Mouse (Mus musculus): ENCODE measurements around the gene Arrdc1.
"Not testable (repeated sequence)": the region's sequence is repeated elsewhere in the genome, so short reads cannot be mapped to it uniquely, and the experiment has no call there.

The Arrdc1 gene

GRCm38 (mm10) chr2:24935057-24935796, at the start of gene Arrdc1:
TSS of gene Arrdc1 (minus strand) at chr2:24935252.
- peak; percentile 81 for ATAC-seq (ENCODE audit: low TSS enrichment)

- no peak for ATAC-seq (ENCODE audit: low TSS enrichment)
These were observed 41.9 kb upstream of the Arrdc1 start for GRCm38 (mm10) chr2:24976960-24977359.

GRCm38 (mm10) chr2:24975704-24976297, 40.7 kb upstream of the Arrdc1 start, which contains the start of gene Pnpla7:
TSS of gene Pnpla7 (plus strand) at chr2:24976033.
- ATAC-seq (ENCODE audit: low TSS enrichment), result peak; percentile 58

- ATAC-seq (ENCODE audit: low TSS enrichment), result peak; percentile 93
These were observed 40.1 kb upstream of the Arrdc1 start, which contains the start of gene Mrpl41 for GRCm38 (mm10) chr2:24974906-24975703. TSS of gene Mrpl41 (minus strand) at chr2:24975098.

GRCm38 (mm10) chr2:24974452-24974851, 39.4 kb upstream of the Arrdc1 start:
- ATAC-seq (ENCODE audit: low TSS enrichment), result not testable (repeated sequence)

- ATAC-seq (ENCODE audit: low TSS enrichment), result no peak
These were observed 35.3 kb upstream of the Arrdc1 start for GRCm38 (mm10) chr2:24970386-24970785.

GRCm38 (mm10) chr2:24962304-24963000, 27.4 kb upstream of the Arrdc1 start, which contains the start of gene Dph7:
TSS of gene Dph7 (plus strand) at chr2:24962400.
- ATAC-seq (ENCODE audit: low TSS enrichment), result peak; percentile 92

GRCm38 (mm10) chr2:24960910-24961309, 25.9 kb upstream of the Arrdc1 start:
- no peak; the same call in 1 of the 2 replicates for ATAC-seq (ENCODE audit: low TSS enrichment)

GRCm38 (mm10) chr2:24952537-24953055, 17.5 kb upstream of the Arrdc1 start:
- ATAC-seq (ENCODE audit: low TSS enrichment), result no peak

GRCm38 (mm10) chr2:24950189-24950535, 15.1 kb upstream of the Arrdc1 start:
- peak; percentile 27; the same call in 1 of the 2 replicates for ATAC-seq (ENCODE audit: low TSS enrichment)

- ATAC-seq (ENCODE audit: low TSS enrichment), result peak; percentile 97
These were observed 14.6 kb upstream of the Arrdc1 start, which contains the start of gene Zmynd19 for GRCm38 (mm10) chr2:24949421-24950188. TSS of gene Zmynd19 (plus strand) at chr2:24949792.

GRCm38 (mm10) chr2:24944304-24944703, 9.3 kb upstream of the Arrdc1 start:
- ATAC-seq (ENCODE audit: low TSS enrichment), result not testable (repeated sequence)

GRCm38 (mm10) chr2:24942092-24942491, 7.0 kb upstream of the Arrdc1 start:
- no peak for ATAC-seq (ENCODE audit: low TSS enrichment)

GRCm38 (mm10) chr2:24934441-24934963, 550 bp downstream of the Arrdc1 start:
- peak; percentile 48 for ATAC-seq (ENCODE audit: low TSS enrichment)

- no peak for ATAC-seq (ENCODE audit: low TSS enrichment)
These were observed 5.5 kb downstream of the Arrdc1 start for GRCm38 (mm10) chr2:24929593-24929992.

- no peak for ATAC-seq (ENCODE audit: low TSS enrichment)
These were observed 5.9 kb downstream of the Arrdc1 start for GRCm38 (mm10) chr2:24929119-24929518.

- no peak for ATAC-seq (ENCODE audit: low TSS enrichment)
These were observed 7.1 kb downstream of the Arrdc1 start for GRCm38 (mm10) chr2:24927810-24928479.

GRCm38 (mm10) chr2:24926965-24927358, 8.1 kb downstream of the Arrdc1 start:
- no peak for ATAC-seq (ENCODE audit: low TSS enrichment)

- ATAC-seq (ENCODE audit: low TSS enrichment), result no peak
These were observed 8.6 kb downstream of the Arrdc1 start for GRCm38 (mm10) chr2:24926345-24926964.

Measured in frontal cortex, adult (tissue).